Mouse (Mus musculus) retina, postnatal 1 day (tissue): ENCODE data around the gene H2-M10.6.
"Not testable (repeated sequence)": the region's sequence is repeated elsewhere in the genome, so short reads cannot be mapped to it uniquely, and the experiment has no call there.

Experiments
- DNase-seq: peaks from one replicate; pipeline ENCODE4 v3.0.0-alpha.2; 2012

The H2-M10.6 gene

GRCm38 (mm10) chr17:36811871-36812270, at the start of gene H2-M10.6:
Gene H2-M10.6 (plus strand): TSS chr17:36812171.
- no peak for DNase-seq

- DNase-seq = no peak
Observed at GRCm38 (mm10) chr17:36763816-36764215, 48.2 kb upstream of the H2-M10.6 start.

GRCm38 (mm10) chr17:36764244-36764643, 47.7 kb upstream of the H2-M10.6 start:
- peak; percentile 43 for DNase-seq

- DNase-seq = not testable (repeated sequence)
Observed at GRCm38 (mm10) chr17:36765403-36765802, 46.6 kb upstream of the H2-M10.6 start.

GRCm38 (mm10) chr17:36772610-36773009, 39.4 kb upstream of the H2-M10.6 start, which contains the start of gene H2-M10.5:
Gene H2-M10.5 (plus strand): TSS chr17:36772910.
- not testable (repeated sequence) for DNase-seq

GRCm38 (mm10) chr17:36781533-36781932, 30.4 kb upstream of the H2-M10.6 start:
- no peak for DNase-seq

GRCm38 (mm10) chr17:36786483-36786886, 25.5 kb upstream of the H2-M10.6 start:
- DNase-seq = peak; percentile 40

- DNase-seq = no peak
Observed at GRCm38 (mm10) chr17:36788351-36788750, 23.6 kb upstream of the H2-M10.6 start.

- DNase-seq = peak; percentile 90
Observed at GRCm38 (mm10) chr17:36788801-36789200, 23.2 kb upstream of the H2-M10.6 start.

GRCm38 (mm10) chr17:36799493-36799892, 12.5 kb upstream of the H2-M10.6 start:
- no peak for DNase-seq

- DNase-seq = not testable (repeated sequence)
Observed at GRCm38 (mm10) chr17:36799921-36800462, 12.0 kb upstream of the H2-M10.6 start.

- DNase-seq = peak; percentile 71
Observed at GRCm38 (mm10) chr17:36824005-36824404, 12.0 kb downstream of the H2-M10.6 start.

- peak; percentile 33 for DNase-seq
Observed at GRCm38 (mm10) chr17:36825525-36825924, 13.6 kb downstream of the H2-M10.6 start.

- DNase-seq = peak; percentile 86
Observed at GRCm38 (mm10) chr17:36826002-36826401, 14.0 kb downstream of the H2-M10.6 start.

GRCm38 (mm10) chr17:36828488-36828887, 16.5 kb downstream of the H2-M10.6 start:
- no peak for DNase-seq

GRCm38 (mm10) chr17:36830470-36830869, 18.5 kb downstream of the H2-M10.6 start:
- no peak for DNase-seq

GRCm38 (mm10) chr17:36832694-36833093, 20.7 kb downstream of the H2-M10.6 start:
- no peak for DNase-seq

GRCm38 (mm10) chr17:36835591-36836426, 23.8 kb downstream of the H2-M10.6 start:
- peak; percentile 38 for DNase-seq

GRCm38 (mm10) chr17:36836427-36836812, 24.4 kb downstream of the H2-M10.6 start:
- no peak for DNase-seq

- peak; percentile 99 for DNase-seq
Observed at GRCm38 (mm10) chr17:36836874-36837647, 25.1 kb downstream of the H2-M10.6 start, which contains the start of gene Trim26. Gene Trim26 (plus strand): TSS chr17:36837134.

- DNase-seq = no peak
Observed at GRCm38 (mm10) chr17:36839001-36839400, 27.0 kb downstream of the H2-M10.6 start.

- DNase-seq = no peak
Observed at GRCm38 (mm10) chr17:36839931-36840330, 28.0 kb downstream of the H2-M10.6 start.

GRCm38 (mm10) chr17:36840961-36841445, 29.0 kb downstream of the H2-M10.6 start:
- no peak for DNase-seq
